Mouse (Mus musculus): Measurements from ENCODE around the gene Cdk7.
A peak's percentile ranks its signal among the peaks of the same experiment; 100 is the strongest.

The Cdk7 gene

GRCm38 (mm10) chr13:100724051-100724754, 6.5 kb downstream of the Cdk7 start:
- no peak for DNase-seq

- no peak for DNase-seq
Observed at GRCm38 (mm10) chr13:100721656-100722055, 9.1 kb downstream of the Cdk7 start.

- DNase-seq: no peak
Observed at GRCm38 (mm10) chr13:100715467-100715866, 15.3 kb downstream of the Cdk7 start.

- DNase-seq: no peak
Observed at GRCm38 (mm10) chr13:100706206-100706605, 24.5 kb downstream of the Cdk7 start.

- DNase-seq: no peak
Observed at GRCm38 (mm10) chr13:100703468-100703867, 27.3 kb downstream of the Cdk7 start.

GRCm38 (mm10) chr13:100698866-100699265, 31.9 kb downstream of the Cdk7 start:
- no peak for DNase-seq

GRCm38 (mm10) chr13:100697541-100697940, 33.2 kb downstream of the Cdk7 start:
- no peak for DNase-seq

GRCm38 (mm10) chr13:100687513-100687912, 43.2 kb downstream of the Cdk7 start:
- DNase-seq: no peak

- no peak for DNase-seq
Observed at GRCm38 (mm10) chr13:100684355-100684754, 46.4 kb downstream of the Cdk7 start.

- no peak for DNase-seq
Observed at GRCm38 (mm10) chr13:100682837-100683236, 47.9 kb downstream of the Cdk7 start.

- DNase-seq: no peak
Observed at GRCm38 (mm10) chr13:100681615-100682014, 49.1 kb downstream of the Cdk7 start.

GRCm38 (mm10) chr13:100675936-100676635, 54.7 kb downstream of the Cdk7 start:
- DNase-seq: no peak

- DNase-seq: no peak
Observed at GRCm38 (mm10) chr13:100670181-100670741, 60.5 kb downstream of the Cdk7 start.

GRCm38 (mm10) chr13:100669291-100670022, 61.3 kb downstream of the Cdk7 start, which contains the start of gene Ccdc125:
Gene Ccdc125 (plus strand): TSS chr13:100669717.
- no peak for DNase-seq

- DNase-seq: peak; percentile 46
Observed at GRCm38 (mm10) chr13:100659864-100660456, 70.8 kb downstream of the Cdk7 start.

- no peak for DNase-seq
Observed at GRCm38 (mm10) chr13:100658091-100658490, 72.6 kb downstream of the Cdk7 start.

Measured in cerebellum, adult 8-10 months (tissue).